Mouse (Mus musculus) midbrain, embryonic 12.5 days (tissue): ENCODE results near the gene Ttll6. TPM values are rescaled to one million over a fixed set of nuclear protein-coding genes. Genes with fewer than 3 reads are reported as not detected.

Experiments used
- ATAC-seq: fragments of 200-750 bp; cut with Nextera tagmentation; 2 replicates; pipeline ENCODE4 v1.8.0; 2017; ENCODE audit warnings: low read depth, moderate TSS enrichment, moderate library complexity; ENCODE audit not compliant: low FRiP score
- H3K27ac ChIP-seq: fragments of 300-500 bp; sonication (generic); replicated peaks from 2 replicates; pipeline ENCODE4 v1.5.1; 2016; ENCODE audit warnings: mild to moderate bottlenecking
- H3K27me3 ChIP-seq: fragments of 300-500 bp; sonication (generic); 2 replicates; pipeline ENCODE4 v1.6.1; 2016; ENCODE audit warnings: mild to moderate bottlenecking
- H3K36me3 ChIP-seq: fragments of 300-500 bp; sonication (generic); 2 replicates; pipeline ENCODE4 v1.6.1; 2016
- H3K4me1 ChIP-seq: fragments of 300-500 bp; sonication (generic); 2 replicates; pipeline ENCODE4 v1.6.1; 2016
- H3K4me2 ChIP-seq: fragments of 300-500 bp; sonication (generic); replicated peaks from 2 replicates; pipeline ENCODE4 v1.6.1; 2016; ENCODE audit warnings: mild to moderate bottlenecking, moderate library complexity
- H3K4me3 ChIP-seq: fragments of 300-500 bp; sonication (generic); 2 replicates; pipeline ENCODE4 v1.5.1; 2016; ENCODE audit warnings: mild to moderate bottlenecking
- H3K9ac ChIP-seq: fragments of 300-500 bp; sonication (generic); replicated peaks from 2 replicates; pipeline ENCODE4 v1.6.1; 2016; ENCODE audit warnings: mild to moderate bottlenecking, moderate library complexity
- H3K9me3 ChIP-seq: fragments of 300-500 bp; sonication (generic); 2 replicates; pipeline ENCODE4 v1.6.1; 2016; ENCODE audit warnings: mild to moderate bottlenecking
- WGBS: fragments of 180-500 bp; shearing (Covaris S2); methylation state at CpG from one replicate; pipeline ENCODE4 v1.1.7; 2016; 5-methylcytosine and 5-hydroxymethylcytosine counted together
- polyA plus RNA-seq: library from polyadenylated mRNA; unstranded; fragments of >200 nt; fragmentation: Nextera tagmentation; extraction: Ambion mirVana; gene quantifications from 2 replicates; pipeline ENCODE4 v1.2.1, GENCODE M21; 2016

Ttll6 gene
- polyA plus RNA-seq, 1 experiment from 2014 or later: not detected

DNA sequence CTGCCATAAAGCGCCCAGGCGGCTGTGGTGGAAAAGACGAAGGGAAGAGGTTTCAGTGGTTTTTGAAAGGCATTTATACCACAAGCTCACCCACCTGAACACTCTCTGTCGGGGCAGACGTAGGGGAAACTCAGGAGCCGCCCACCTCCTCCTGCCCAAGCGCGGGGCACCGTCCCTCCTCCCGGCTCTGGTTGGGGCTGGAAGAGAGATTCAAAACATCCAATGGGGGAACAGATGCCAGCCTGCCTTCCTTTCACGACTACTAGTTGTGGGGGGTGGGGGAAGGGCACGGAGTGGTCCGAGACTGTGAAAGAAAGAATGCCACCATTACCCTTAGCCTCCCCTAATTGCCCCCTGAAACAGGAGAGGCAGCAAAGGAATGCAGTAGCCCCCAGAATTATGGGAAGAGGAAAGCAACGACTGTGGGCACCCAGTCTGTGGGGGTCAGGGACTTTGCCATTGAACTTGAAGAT lies 66.6 kb downstream of the Ttll6 start:
- Histone ChIP-seq H3K36me3 (no peaks in the 10 kb centered on the region), H3K4me2 (no peak overlapping the region), H3K9ac (no peak overlapping the region), H3K9me3 (no peaks in the 10 kb centered on the region), H3K4me1 (no peaks in the 10 kb centered on the region), H3K4me3 (no peak overlapping the region), H3K27me3 (peaks cover 97% of the 10 kb centered on the region), H3K27ac (no peak overlapping the region)
- under 1% methylated on average over 14 of the region's 14 CpGs for WGBS
- ATAC-seq: no peak

DNA sequence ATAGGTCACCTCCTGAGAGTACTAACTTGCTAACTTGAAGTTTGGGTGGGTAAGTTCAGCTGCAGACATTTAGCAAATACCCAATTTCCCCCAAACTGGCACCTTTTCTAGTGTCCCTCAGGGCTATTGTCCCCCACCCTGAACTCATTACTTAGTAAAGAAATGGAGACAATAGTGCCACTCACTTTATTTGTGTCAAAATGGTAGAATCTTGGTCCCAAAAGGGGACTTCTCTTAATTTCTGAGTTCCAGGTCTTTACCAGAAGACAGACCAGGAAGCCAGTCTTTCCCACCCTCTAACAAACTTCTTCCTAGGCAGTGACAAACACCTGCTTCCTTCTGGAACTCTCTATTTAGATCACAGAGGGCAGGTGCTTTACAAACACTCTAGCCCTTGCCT lies 68.2 kb downstream of the Ttll6 start:
- H3K9ac ChIP-seq: no peak overlapping the region
- ATAC-seq: no peak
- H3K27ac ChIP-seq: no peak overlapping the region
- H3K4me1 ChIP-seq: no peaks in the 10 kb centered on the region
- H3K4me2 ChIP-seq: no peak overlapping the region
- no peaks in the 10 kb centered on the region for H3K36me3 ChIP-seq
- H3K4me3 ChIP-seq: no peak overlapping the region
- H3K9me3 ChIP-seq: no peaks in the 10 kb centered on the region
- peaks cover 96% of the 10 kb centered on the region for H3K27me3 ChIP-seq

DNA sequence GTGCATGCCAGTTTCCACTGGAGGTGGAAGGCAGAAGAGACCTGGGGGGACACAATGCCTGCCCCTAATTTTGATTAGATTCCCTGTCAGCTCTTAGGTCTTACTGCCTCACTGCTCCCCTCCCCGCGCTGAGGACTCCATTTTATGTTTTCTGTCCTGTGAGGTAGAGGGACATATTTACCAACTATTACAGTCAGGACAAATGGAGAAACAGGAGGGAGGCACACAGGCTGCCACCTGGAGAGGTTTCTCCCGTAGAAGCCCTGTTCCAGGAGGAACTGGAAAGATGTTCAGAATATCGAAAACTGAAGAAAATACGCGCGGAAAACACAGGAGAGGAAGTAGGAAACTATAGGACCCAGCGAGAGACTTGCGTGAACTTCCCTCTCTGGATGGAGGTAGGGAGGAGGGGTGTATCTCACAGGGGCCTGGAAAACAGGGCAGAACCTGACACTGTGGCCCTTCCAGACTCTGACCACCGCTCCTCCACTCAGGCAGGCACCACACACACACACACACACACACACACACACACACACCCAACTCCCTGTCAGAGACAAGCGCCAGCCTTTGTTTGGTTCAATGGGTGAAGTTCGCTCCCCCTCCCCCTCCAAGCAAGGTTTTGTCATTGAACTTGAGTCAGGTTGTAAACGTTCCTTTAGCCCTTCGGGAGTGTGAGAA lies 69.0 kb downstream of the Ttll6 start:
- no peak for ATAC-seq
- Histone ChIP-seq H3K4me1 (no peaks in the 10 kb centered on the region), H3K27ac (no peak overlapping the region), H3K27me3 (peaks cover 96% of the 10 kb centered on the region), H3K9me3 (no peaks in the 10 kb centered on the region), H3K4me3 (no peak overlapping the region), H3K4me2 (no peak overlapping the region), H3K9ac (no peak overlapping the region), H3K36me3 (no peaks in the 10 kb centered on the region)
- WGBS: 4% methylated on average over 14 of the region's 14 CpGs

DNA sequence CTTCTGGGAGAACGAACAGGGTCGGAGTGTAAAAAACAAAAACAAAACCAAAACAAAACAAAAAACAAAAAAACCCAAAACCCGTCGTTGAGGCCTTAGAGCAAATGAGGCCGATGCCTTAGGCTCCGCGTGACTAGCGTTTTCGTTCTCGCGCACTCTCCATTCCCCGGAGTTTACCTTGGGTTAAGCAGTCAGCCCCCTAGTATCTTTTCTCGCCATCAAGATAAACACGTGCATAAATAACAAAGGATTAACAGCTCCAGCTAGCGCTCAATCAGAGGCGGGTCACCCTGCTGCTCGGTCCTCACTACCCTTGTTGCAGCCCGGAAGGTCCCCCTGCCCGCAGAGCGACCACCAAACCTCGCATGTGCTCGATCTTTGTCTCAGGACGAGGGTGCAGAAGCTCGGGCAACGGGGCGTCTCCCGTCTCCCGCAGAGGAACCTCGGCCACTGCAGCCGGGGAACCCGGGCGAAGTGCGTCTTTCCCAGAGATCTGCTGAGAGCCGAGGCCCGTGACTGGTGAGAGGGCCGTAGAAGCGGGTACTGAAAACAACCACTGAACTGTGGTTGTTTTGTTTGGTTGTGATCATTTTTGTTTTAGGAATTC lies 69.7 kb downstream of the Ttll6 start:
- H3K9me3 ChIP-seq: no peaks in the 10 kb centered on the region
- H3K9ac ChIP-seq: no peak overlapping the region
- peaks cover 96% of the 10 kb centered on the region for H3K27me3 ChIP-seq
- H3K4me2 ChIP-seq: no peak overlapping the region
- H3K4me3 ChIP-seq: no peak overlapping the region
- H3K4me1 ChIP-seq: no peaks in the 10 kb centered on the region
- no peaks in the 10 kb centered on the region for H3K36me3 ChIP-seq
- no peak for ATAC-seq
- under 1% methylated on average over 37 of the region's 37 CpGs for WGBS
- H3K27ac ChIP-seq: no peak overlapping the region

DNA sequence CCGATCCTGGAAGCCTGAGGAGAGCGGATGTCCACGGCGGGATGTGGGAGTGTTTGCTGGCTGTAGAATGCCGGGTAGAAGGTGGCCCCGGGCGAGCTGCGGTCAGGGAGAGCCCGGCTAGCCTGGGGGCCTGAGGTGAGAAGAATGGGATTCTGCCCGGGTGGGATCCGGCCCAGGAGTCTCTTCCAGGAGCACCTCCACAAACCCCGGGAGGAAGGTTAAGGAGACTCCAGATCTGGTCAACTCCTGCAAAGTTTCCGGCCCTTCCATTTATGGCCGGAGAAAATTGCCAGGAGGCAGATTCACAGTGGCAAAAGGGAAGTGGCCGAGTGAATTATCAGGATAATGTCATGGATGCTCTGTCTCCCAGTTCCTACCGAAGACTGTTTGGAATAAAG lies 70.2 kb downstream of the Ttll6 start:
- no peak overlapping the region for H3K27ac ChIP-seq
- peaks cover 96% of the 10 kb centered on the region for H3K27me3 ChIP-seq
- H3K9ac ChIP-seq: no peak overlapping the region
- no peak for ATAC-seq
- H3K4me2 ChIP-seq: no peak overlapping the region
- under 1% methylated on average over 16 of the region's 16 CpGs for WGBS
- H3K4me3 ChIP-seq: no peak overlapping the region
- H3K4me1 ChIP-seq: no peaks in the 10 kb centered on the region
- H3K36me3 ChIP-seq: no peaks in the 10 kb centered on the region
- H3K9me3 ChIP-seq: no peaks in the 10 kb centered on the region

DNA sequence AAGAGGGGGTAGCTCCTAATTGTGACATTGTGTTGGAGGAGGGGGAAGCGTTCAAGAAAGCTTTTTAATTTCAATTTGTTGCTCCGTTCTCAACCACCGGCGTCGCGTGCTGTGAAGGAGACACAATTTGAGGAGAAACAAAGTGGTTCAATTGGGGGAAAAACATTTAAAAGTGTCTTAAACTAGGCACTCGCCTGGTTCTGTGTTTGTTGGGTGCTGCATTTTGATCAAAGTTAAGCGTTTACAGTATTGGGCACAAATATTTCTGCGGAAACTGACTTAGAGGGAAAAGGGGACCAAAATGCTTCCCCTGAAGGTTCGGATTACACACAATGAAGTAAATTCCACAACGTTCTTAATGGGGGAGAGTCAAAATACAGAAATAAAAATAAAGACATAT lies 70.8 kb downstream of the Ttll6 start:
- Histone ChIP-seq H3K4me1 (no peaks in the 10 kb centered on the region), H3K9me3 (no peaks in the 10 kb centered on the region), H3K4me3 (no peak overlapping the region), H3K4me2 (no peak overlapping the region), H3K36me3 (no peaks in the 10 kb centered on the region), H3K27me3 (peaks cover 96% of the 10 kb centered on the region), H3K9ac (no peak overlapping the region), H3K27ac (no peak overlapping the region)
- 2% methylated on average over 11 of the region's 11 CpGs for WGBS
- ATAC-seq: no peak

DNA sequence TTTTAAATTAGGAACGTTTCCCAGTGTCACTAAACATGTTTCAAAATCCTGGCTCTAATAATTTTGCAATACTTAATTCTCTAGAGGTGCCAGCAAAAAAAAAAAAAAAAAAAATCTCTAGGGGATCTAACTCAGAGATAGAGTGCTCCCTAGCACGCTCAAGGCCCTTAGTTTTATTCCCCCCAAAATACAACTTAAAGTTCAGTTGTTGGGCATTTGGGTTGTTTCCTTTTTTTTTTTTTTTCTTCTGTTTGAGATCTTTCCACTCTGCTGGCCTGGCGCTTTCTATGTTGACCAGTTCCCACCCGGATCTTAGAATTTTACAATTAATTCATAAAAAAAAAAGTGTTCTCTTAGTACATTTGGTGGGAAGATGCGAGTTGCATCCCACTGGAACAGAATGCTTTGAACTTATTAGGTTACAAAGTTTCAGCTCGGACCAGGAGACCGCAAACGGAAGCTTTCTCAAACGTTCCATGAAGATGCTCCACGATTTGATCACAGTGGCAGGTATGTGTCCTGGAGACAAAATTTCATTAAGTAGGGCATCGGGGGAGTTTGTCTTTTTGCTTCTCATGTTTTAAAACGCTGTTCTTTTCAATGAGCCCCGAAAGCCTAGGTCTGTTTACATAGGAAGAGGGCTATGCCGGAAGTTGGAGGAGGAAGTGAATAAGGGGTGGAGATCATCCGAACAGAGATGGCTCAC lies 72.0 kb downstream of the Ttll6 start:
- Histone ChIP-seq H3K36me3 (no peaks in the 10 kb centered on the region), H3K9ac (no peak overlapping the region), H3K27ac (no peak overlapping the region), H3K27me3 (peaks cover 91% of the 10 kb centered on the region), H3K4me3 (no peak overlapping the region), H3K4me2 (no peak overlapping the region), H3K9me3 (no peaks in the 10 kb centered on the region), H3K4me1 (no peaks in the 10 kb centered on the region)
- ATAC-seq: no peak
- 4% methylated on average over 15 of the region's 15 CpGs for WGBS

Other genes starting within 250 kb of the Ttll6 start
- not detected in 2 replicates for gene B4galnt2, start 218.9 kb upstream of the Ttll6 start, polyA plus RNA-seq
- gene Igf2bp1, start 127.8 kb upstream of the Ttll6 start, polyA plus RNA-seq: 98.1 and 104 TPM in 2 replicates
- not detected in 2 replicates for gene Gip, start 109.2 kb upstream of the Ttll6 start, polyA plus RNA-seq
- 111 and 126 TPM in 2 replicates for gene Snf8, start 98.9 kb upstream of the Ttll6 start, polyA plus RNA-seq
- gene Ube2z, start 68.4 kb upstream of the Ttll6 start, polyA plus RNA-seq: 36.1 and 42.1 TPM in 2 replicates
- gene Atp5g1, start 58.1 kb upstream of the Ttll6 start, polyA plus RNA-seq: 364 and 367 TPM in 2 replicates
- not detected in 2 replicates for gene Calcoco2, start 21.8 kb upstream of the Ttll6 start, polyA plus RNA-seq
- not detected in 2 replicates for gene Hoxb13, start 60.5 kb downstream of the Ttll6 start, polyA plus RNA-seq
- gene Hoxb9, start 137.7 kb downstream of the Ttll6 start, polyA plus RNA-seq: not detected in 2 replicates
- not detected in 2 replicates for gene Hoxb8, start 148.1 kb downstream of the Ttll6 start, polyA plus RNA-seq
- gene Hoxb7, start 152.8 kb downstream of the Ttll6 start, polyA plus RNA-seq: not detected in 2 replicates
- not detected in 2 replicates for gene Hoxb6, start 158.7 kb downstream of the Ttll6 start, polyA plus RNA-seq
- gene Hoxb5, start 169.6 kb downstream of the Ttll6 start, polyA plus RNA-seq: not detected in 2 replicates
- not detected in 2 replicates for gene Hoxb4, start 184.5 kb downstream of the Ttll6 start, polyA plus RNA-seq
- not detected in 2 replicates for gene Hoxb3, start 189.5 kb downstream of the Ttll6 start, polyA plus RNA-seq
- 0.15 and 0.38 TPM in 2 replicates for gene Hoxb2, start 216.7 kb downstream of the Ttll6 start, polyA plus RNA-seq
- gene Hoxb1, start 232.0 kb downstream of the Ttll6 start, polyA plus RNA-seq: not detected in 2 replicates